Mouse (Mus musculus) heart, postnatal 0 days (tissue): Measurements from ENCODE around the gene Sephs2. TPM values are rescaled to one million over a fixed set of nuclear protein-coding genes. Genes with fewer than 3 reads are reported as not detected.

Experiments
- ATAC-seq: fragments of 200-750 bp; cut with Nextera tagmentation; 2 replicates; pipeline ENCODE4 v1.8.0; 2017; ENCODE audit warnings: low read depth, moderate number of reproducible peaks, moderate library complexity; ENCODE audit not compliant: insufficient read depth
- DNase-seq: peaks from one replicate; pipeline ENCODE4 v3.0.0-alpha.2; 2016; ENCODE audit warnings: low spot score
- H3K27ac ChIP-seq: fragments of 300-500 bp; sonication (generic); 2 replicates; pipeline ENCODE4 v1.5.1; 2014; ENCODE audit warnings: low read depth, mild to moderate bottlenecking
- H3K27me3 ChIP-seq: fragments of 300-500 bp; sonication (generic); 2 replicates; pipeline ENCODE4 v1.6.1; 2014; ENCODE audit warnings: low read length, mixed read lengths; ENCODE audit not compliant: control insufficient read depth, insufficient read depth
- H3K36me3 ChIP-seq: fragments of 300-500 bp; sonication (generic); replicated peaks from 2 replicates; pipeline ENCODE4 v1.6.1; 2014; ENCODE audit warnings: low read length, mixed read lengths; ENCODE audit not compliant: control insufficient read depth, insufficient read depth
- H3K4me1 ChIP-seq: fragments of 300-500 bp; sonication (generic); 2 replicates; pipeline ENCODE4 v1.6.1; 2014; ENCODE audit warnings: antibody characterized with exemption; ENCODE audit not compliant: control insufficient read depth, insufficient read depth
- H3K4me2 ChIP-seq: fragments of 300-500 bp; sonication (generic); 2 replicates; pipeline ENCODE4 v1.6.1; 2014; ENCODE audit warnings: low read depth, mild to moderate bottlenecking, low read length, moderate library complexity
- H3K4me3 ChIP-seq: fragments of 300-500 bp; sonication (generic); 2 replicates; pipeline ENCODE4 v1.5.1; 2014; ENCODE audit warnings: low read depth, low read length
- H3K9ac ChIP-seq: fragments of 300-500 bp; sonication (generic); replicated peaks from 2 replicates; pipeline ENCODE4 v1.6.1; 2014; ENCODE audit warnings: low read depth, low read length, mixed read lengths
- H3K9me3 ChIP-seq: fragments of 300-500 bp; sonication (generic); replicated peaks from 2 replicates; pipeline ENCODE4 v1.6.1; 2016; ENCODE audit warnings: low read length; ENCODE audit not compliant: control insufficient read depth
- CTCF ChIP-seq: IDR thresholded peaks from 2 replicates; pipeline ENCODE4 v1.5.1; 2016; ENCODE audit warnings: antibody characterized with exemption, control low read depth, low read depth
- EP300 ChIP-seq: IDR thresholded peaks from 2 replicates; pipeline ENCODE4 v1.6.1; 2016; ENCODE audit warnings: antibody characterized with exemption, low read depth
- WGBS: fragments of 180-500 bp; shearing (Covaris S2); extraction: QIAGEN DNeasy Blood & Tissue Kit; methylation state at CpG from one replicate; pipeline ENCODE4 v1.1.7; 2014; 5-methylcytosine and 5-hydroxymethylcytosine counted together
- polyA plus RNA-seq: library from polyadenylated mRNA; unstranded; fragments of >200 nt; fragmentation: Nextera tagmentation; extraction: Ambion mirVana; gene quantifications from 2 replicates; pipeline ENCODE4 v1.2.1, GENCODE M21; 2015
- total RNA-seq: library from RNA; depleted of rRNA; stranded (reverse); fragments of >200 nt; gene quantifications from 2 replicates; pipeline ENCODE4 v1.2.3, GENCODE M21; 2014; ENCODE audit warnings: low replicate concordance

Gene Sephs2
- total and polyA plus RNA-seq, 2 experiments from 2014 or later, result 55.7 to 78.0 TPM

- peak; percentile 53; the same call in 1 of the 2 replicates for ATAC-seq
- DNase-seq, result peak; percentile 39
- Histone ChIP-seq H3K36me3 (no peaks in the 10 kb centered on the region), H3K27me3 (no peaks in the 10 kb centered on the region), H3K9me3 (no peaks in the 10 kb centered on the region), H3K4me3 (no peak overlapping the region), H3K9ac (no peak overlapping the region), H3K4me2 (no peak overlapping the region), H3K27ac (no peak overlapping the region), H3K4me1 (no peaks in the 10 kb centered on the region; the same call in 1 of the 2 replicates)
- TF ChIP-seq CTCF, result peak; percentile 80
- TF ChIP-seq EP300, result no peak
- WGBS, result 69% methylated on average over 4 of the region's 4 CpGs
Observed at GRCm38 (mm10) chr7:127308887-127309286, 35.0 kb upstream of the Sephs2 start.

- ATAC-seq (no peak), DNase-seq (no peak)
Observed at GRCm38 (mm10) chr7:127308431-127308830, 34.6 kb upstream of the Sephs2 start.

GRCm38 (mm10) chr7:127297586-127298193 lies 23.8 kb upstream of the Sephs2 start:
- no peak overlapping the region for H3K27ac ChIP-seq
- DNase-seq, result no peak
- H3K27me3 ChIP-seq, result no peaks in the 10 kb centered on the region

More at GRCm38 (mm10) chr7:127308431-127308830, 34.6 kb upstream of the Sephs2 start:
- H3K4me2 ChIP-seq, result no peak overlapping the region
- no peaks in the 10 kb centered on the region for H3K9me3 ChIP-seq
- no peaks in the 10 kb centered on the region for H3K27me3 ChIP-seq
- no peak overlapping the region for H3K9ac ChIP-seq
- no peaks in the 10 kb centered on the region for H3K36me3 ChIP-seq
- no peak overlapping the region for H3K4me3 ChIP-seq
- TF ChIP-seq EP300, result no peak
- TF ChIP-seq CTCF, result no peak
- H3K4me1 ChIP-seq, result no peaks in the 10 kb centered on the region; the same call in 1 of the 2 replicates
- 63% methylated on average over 2 of the region's 2 CpGs for WGBS
- H3K27ac ChIP-seq, result no peak overlapping the region

GRCm38 (mm10) chr7:127296786-127297555 lies 23.1 kb upstream of the Sephs2 start:
- H3K27ac ChIP-seq, result no peak overlapping the region
- H3K9me3 ChIP-seq, result no peaks in the 10 kb centered on the region
- H3K4me3 ChIP-seq, result peak overlapping the region; percentile 19; the same call in 1 of the 2 replicates
- H3K9ac ChIP-seq, result no peak overlapping the region
- DNase-seq, result no peak
- TF ChIP-seq CTCF (no peak), EP300 (no peak)
- WGBS, result 82% methylated on average over 5 of the region's 5 CpGs
- H3K36me3 ChIP-seq, result no peaks in the 10 kb centered on the region
- ATAC-seq, result no peak
- peaks cover 4% of the 10 kb centered on the region; the same call in 1 of the 2 replicates for H3K4me1 ChIP-seq
- no peaks in the 10 kb centered on the region for H3K27me3 ChIP-seq
- peak overlapping the region; percentile 36; the same call in 1 of the 2 replicates for H3K4me2 ChIP-seq

More at GRCm38 (mm10) chr7:127297586-127298193, 23.8 kb upstream of the Sephs2 start:
- Histone ChIP-seq H3K9me3 (no peaks in the 10 kb centered on the region), H3K36me3 (no peaks in the 10 kb centered on the region), H3K4me2 (peak overlapping the region; percentile 36; the same call in 1 of the 2 replicates), H3K4me3 (no peak overlapping the region), H3K4me1 (peaks cover 4% of the 10 kb centered on the region; the same call in 1 of the 2 replicates), H3K9ac (no peak overlapping the region)
- no peak for ATAC-seq
- WGBS, result 92% methylated on average over 5 of the region's 5 CpGs
- TF ChIP-seq EP300 (no peak), CTCF (no peak)

- peak within 1 kb of the TSS; percentile 36; the same call in 1 of the 2 replicates for H3K4me2 ChIP-seq
- peak within 1 kb of the TSS; percentile 38; the same call in 1 of the 2 replicates for H3K27ac ChIP-seq
- 64% methylated on average over 11 of the region's 11 CpGs for WGBS
- H3K36me3 ChIP-seq, result no peaks in the 10 kb centered on the region
- H3K9me3 ChIP-seq, result no peaks in the 10 kb centered on the region
- H3K4me3 ChIP-seq, result peak within 1 kb of the TSS; percentile 19; the same call in 1 of the 2 replicates
- DNase-seq, result no peak
- peaks cover 4% of the 10 kb centered on the region; the same call in 1 of the 2 replicates for H3K4me1 ChIP-seq
- no peak for TF ChIP-seq CTCF
- TF ChIP-seq EP300, result no peak
- H3K9ac ChIP-seq, result no peak within 1 kb of the TSS
- no peaks in the 10 kb centered on the region for H3K27me3 ChIP-seq
- no peak for ATAC-seq
Observed at GRCm38 (mm10) chr7:127296098-127296497, 22.2 kb upstream of the Sephs2 start, which contains the start of gene Itgal. TSS of gene Itgal (plus strand) at chr7:127296260.
